Mouse (Mus musculus) kidney, adult 2 months (tissue): ENCODE results near the gene Nox3.

ENCODE experiments used
- CTCF ChIP-seq: fragments of 200-500 bp; conservative IDR thresholded peaks from 2 replicates; pipeline ENCODE4 v1.5.1; 2011; ENCODE audit warnings: low read depth, mild to moderate bottlenecking, control low read depth, low read length, moderate library complexity, mixed read lengths; ENCODE audit not compliant: insufficient read depth, insufficient read length
- POLR2A ChIP-seq: fragments of 200-500 bp; IDR thresholded peaks from one replicate; pipeline ENCODE4 v1.6.1; 2011; ENCODE audit warnings: low read depth, low read length, control low read depth

DNA sequence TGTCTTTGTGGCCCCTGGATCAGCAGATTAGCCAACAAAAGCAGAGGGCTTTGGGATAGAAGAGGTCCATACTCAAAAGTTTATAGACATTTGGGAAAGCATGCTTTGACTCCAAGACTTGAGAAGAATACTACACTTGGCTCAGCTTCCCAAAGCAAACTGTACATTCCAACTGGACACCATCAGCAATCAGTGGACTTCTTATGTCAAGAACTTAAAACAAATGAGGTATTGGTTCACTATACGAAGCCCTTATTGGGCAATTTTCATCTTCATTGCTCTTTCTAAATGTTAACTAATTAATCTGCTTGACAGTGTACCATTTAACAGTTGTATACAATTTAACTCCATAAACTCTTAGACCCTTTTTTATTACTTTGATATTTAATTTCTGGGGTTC lies 97.7 kb downstream of the Nox3 start:
- TF ChIP-seq CTCF, result no peak
- TF ChIP-seq POLR2A, result no peak
